Mouse (Mus musculus): ENCODE results near the gene Sipa1l2.

DNA sequence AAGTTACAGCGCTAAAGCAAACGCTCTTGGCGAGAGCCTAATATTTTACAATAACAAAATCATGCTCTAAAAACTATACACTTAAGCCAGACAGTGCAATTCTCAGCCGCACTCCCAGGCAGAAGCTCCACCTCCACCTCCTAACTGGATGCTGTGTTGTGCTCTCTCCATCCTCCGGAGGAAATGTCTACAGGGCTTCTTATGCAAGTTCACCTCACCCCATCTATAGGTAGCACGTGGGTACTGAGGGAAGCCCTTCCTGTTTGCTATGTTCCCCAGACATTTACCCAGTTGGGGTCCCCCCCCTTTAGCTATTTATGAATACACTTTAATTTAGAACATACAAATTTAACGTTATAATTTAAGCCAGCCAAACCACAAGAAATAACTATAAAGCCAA, 2.0 kb downstream of the Sipa1l2 start:
- TF ChIP-seq CTCF (conservative IDR thresholded peaks at IDR 0.05; ENCODE audit: low read length) (no peak), NANOG (IDR thresholded peaks at IDR 0.05; ENCODE audit: borderline replicate concordance, low read length) (no peak), POU5F1 (IDR thresholded peaks at IDR 0.05; ENCODE audit: borderline replicate concordance, low read length) (no peak)
